Mouse (Mus musculus): ENCODE results near the gene Trip4. TPM values are rescaled to one million over a fixed set of nuclear protein-coding genes. Genes with fewer than 3 reads are reported as not detected.
"Not testable (repeated sequence)": the region's sequence is repeated elsewhere in the genome, so short reads cannot be mapped to it uniquely, and the experiment has no call there.

The Trip4 gene
- polyA plus RNA-seq, 1 experiment from 2014 or later: 27.5 TPM

DNA sequence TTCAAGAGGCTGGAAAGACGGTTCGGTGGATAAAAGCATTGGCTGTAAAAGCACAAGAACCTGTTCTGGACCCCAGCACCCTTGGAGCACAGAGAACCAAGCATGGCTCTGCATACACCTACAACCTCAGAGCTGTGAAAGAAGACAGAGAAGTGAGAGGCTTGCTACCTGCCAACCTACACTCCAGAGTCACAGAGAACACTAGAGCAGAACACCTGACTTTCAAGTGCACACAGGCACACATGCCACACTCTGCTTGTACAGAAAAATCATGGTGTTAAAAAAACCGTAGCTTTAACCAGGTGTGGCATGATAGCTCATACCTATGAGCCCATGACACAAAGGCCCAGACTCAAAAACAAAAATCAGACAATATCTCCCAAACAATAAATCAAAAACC is 118.8 kb downstream of the Trip4 start:
- no peak overlapping the region for H3K27ac ChIP-seq
- no peak overlapping the region for H3K4me3 ChIP-seq
- H3K27me3 ChIP-seq: no peaks in the 10 kb centered on the region
- peaks cover 13% of the 10 kb centered on the region for H3K36me3 ChIP-seq (ENCODE audit: poor library complexity, severe bottlenecking)
- ATAC-seq: no peak
- no peak overlapping the region for H3K4me2 ChIP-seq
- 89% methylated on average over 3 of the region's 3 CpGs for WGBS
- H3K4me1 ChIP-seq: peaks cover 70% of the 10 kb centered on the region
- H3K9me3 ChIP-seq (replicated peaks): no peaks in the 10 kb centered on the region
- no peak overlapping the region for H3K9ac ChIP-seq

DNA sequence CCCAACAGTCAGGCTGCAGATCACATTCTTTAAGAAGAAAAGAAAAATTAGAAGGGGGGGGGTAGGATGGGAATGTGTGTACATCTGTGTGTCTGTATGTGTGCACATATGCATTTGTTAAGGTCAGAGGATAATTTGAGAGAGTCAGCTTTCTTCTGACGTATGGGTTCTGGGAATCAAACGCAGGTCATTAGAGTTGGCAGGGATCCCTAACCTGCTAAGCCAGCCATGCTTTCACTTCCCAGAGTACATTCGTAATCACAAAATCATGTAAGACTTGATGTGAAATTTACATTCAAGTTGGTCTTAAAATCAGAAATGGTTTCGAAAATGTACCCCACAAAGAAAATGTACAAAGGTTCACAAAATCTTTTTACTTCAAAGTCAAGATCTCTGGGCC is 120.0 kb downstream of the Trip4 start:
- Histone ChIP-seq H3K4me3 (no peak overlapping the region), H3K27ac (no peak overlapping the region), H3K4me2 (no peak overlapping the region), H3K27me3 (no peaks in the 10 kb centered on the region), H3K9ac (no peak overlapping the region), H3K4me1 (peaks cover 57% of the 10 kb centered on the region), H3K9me3 (replicated peaks) (no peaks in the 10 kb centered on the region), H3K36me3 (ENCODE audit: poor library complexity, severe bottlenecking) (0 out of 2 replicates have a peak, but pooled peaks cover 1% of the 10 kb centered on the region)
- ATAC-seq: no peak
- WGBS: 77% methylated on average over 4 of the region's 4 CpGs

DNA sequence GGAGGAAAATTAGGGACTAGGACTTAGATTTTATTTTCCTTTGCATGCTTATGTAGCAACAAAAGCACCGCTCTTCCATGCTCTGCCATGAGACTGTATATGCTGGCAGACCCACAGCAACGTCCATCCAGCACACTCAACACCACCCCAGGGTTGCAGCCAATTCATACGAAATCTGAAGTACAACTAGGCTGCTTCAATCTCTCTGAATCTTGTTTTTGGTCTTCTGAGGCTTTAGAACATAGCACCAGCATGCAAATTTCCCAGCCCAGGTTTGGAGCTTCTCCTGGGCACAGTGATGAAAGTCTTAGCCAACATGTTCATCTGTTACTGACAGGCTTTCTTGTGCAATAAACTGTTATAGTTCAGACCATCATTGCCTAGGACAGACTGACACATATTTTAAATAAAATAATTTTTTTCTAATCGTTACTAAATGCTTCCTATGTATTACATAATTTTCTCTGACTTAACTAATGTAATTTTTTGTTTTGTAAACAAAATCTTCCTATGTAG is 120.7 kb downstream of the Trip4 start:
- WGBS: 77% methylated on average over 4 of the region's 4 CpGs
- peak overlapping the region; percentile 31 for H3K27ac ChIP-seq

GRCm38 (mm10) chr9:65786885-65787787 is 121.5 kb downstream of the Trip4 start:
- 50% methylated on average over 8 of the region's 8 CpGs for WGBS
- ATAC-seq: 0 out of 2 replicates have a peak, but pooled peaks have one; percentile 43
- Histone ChIP-seq H3K4me2 (no peak overlapping the region), H3K4me3 (no peak overlapping the region), H3K9ac (peak overlapping the region; percentile 23; the same call in 1 of the 2 replicates), H3K27me3 (no peaks in the 10 kb centered on the region), H3K27ac (peak overlapping the region; percentile 31), H3K9me3 (replicated peaks) (no peaks in the 10 kb centered on the region), H3K36me3 (ENCODE audit: poor library complexity, severe bottlenecking) (no peaks in the 10 kb centered on the region), H3K4me1 (peaks cover 44% of the 10 kb centered on the region)

More for the DNA sequence above, 120.7 kb downstream of the Trip4 start:
- peaks cover 51% of the 10 kb centered on the region for H3K4me1 ChIP-seq
- peak overlapping the region; percentile 23; the same call in 1 of the 2 replicates for H3K9ac ChIP-seq
- no peaks in the 10 kb centered on the region for H3K9me3 ChIP-seq (replicated peaks)
- ATAC-seq: no peak
- no peaks in the 10 kb centered on the region for H3K27me3 ChIP-seq
- no peak overlapping the region for H3K4me2 ChIP-seq
- no peaks in the 10 kb centered on the region for H3K36me3 ChIP-seq (ENCODE audit: poor library complexity, severe bottlenecking)
- no peak overlapping the region for H3K4me3 ChIP-seq

GRCm38 (mm10) chr9:65785772-65786368 is 122.7 kb downstream of the Trip4 start:
- Histone ChIP-seq H3K36me3 (ENCODE audit: poor library complexity, severe bottlenecking) (no peaks in the 10 kb centered on the region), H3K4me3 (no peak overlapping the region), H3K9me3 (replicated peaks) (no peaks in the 10 kb centered on the region), H3K27ac (no peak overlapping the region), H3K4me1 (peaks cover 38% of the 10 kb centered on the region), H3K27me3 (no peaks in the 10 kb centered on the region), H3K9ac (no peak overlapping the region), H3K4me2 (no peak overlapping the region)
- no peak for ATAC-seq
- 85% methylated on average over 4 of the region's 4 CpGs for WGBS

GRCm38 (mm10) chr9:65779619-65780018 is 129.0 kb downstream of the Trip4 start:
- not testable (repeated sequence) for H3K27ac ChIP-seq; H3K4me3 ChIP-seq; H3K9ac ChIP-seq; H3K36me3 ChIP-seq (ENCODE audit: poor library complexity, severe bottlenecking); ATAC-seq; H3K9me3 ChIP-seq (replicated peaks); H3K27me3 ChIP-seq; H3K4me2 ChIP-seq
- 92% methylated on average over 3 of the region's 3 CpGs for WGBS
- peaks cover 30% of the 10 kb centered on the region for H3K4me1 ChIP-seq

Other genes starting within 250 kb of the Trip4 start
- 273 and 289 TPM in 2 replicates for gene Oaz2, start 240.8 kb downstream of the Trip4 start, polyA plus RNA-seq (2015; fragmentation: Nextera tagmentation; extraction: Ambion mirVana)
- gene Zfp609, start 81.2 kb downstream of the Trip4 start, polyA plus RNA-seq (2015; fragmentation: Nextera tagmentation; extraction: Ambion mirVana): 9.4 and 9.6 TPM in 2 replicates
- gene Pclaf, start 18.6 kb downstream of the Trip4 start, polyA plus RNA-seq (2015; fragmentation: Nextera tagmentation; extraction: Ambion mirVana): 166 and 189 TPM in 2 replicates
- gene Csnk1g1, start 130 bp upstream of the Trip4 start, polyA plus RNA-seq (2015; fragmentation: Nextera tagmentation; extraction: Ambion mirVana): 20.8 and 21.8 TPM in 2 replicates
- 357 and 381 TPM in 2 replicates for gene Ppib, start 151.4 kb upstream of the Trip4 start, polyA plus RNA-seq (2015; fragmentation: Nextera tagmentation; extraction: Ambion mirVana)
- gene Snx22, start 160.9 kb upstream of the Trip4 start, polyA plus RNA-seq (2015; fragmentation: Nextera tagmentation; extraction: Ambion mirVana): 2.7 and 3.1 TPM in 2 replicates
- gene Snx1, start 217.8 kb upstream of the Trip4 start, polyA plus RNA-seq (2015; fragmentation: Nextera tagmentation; extraction: Ambion mirVana): 120 and 124 TPM in 2 replicates
- 126 and 139 TPM in 2 replicates for gene Ciao2a, start 217.8 kb upstream of the Trip4 start, polyA plus RNA-seq (2015; fragmentation: Nextera tagmentation; extraction: Ambion mirVana)
- gene Dapk2, start 249.4 kb upstream of the Trip4 start, polyA plus RNA-seq (2015; fragmentation: Nextera tagmentation; extraction: Ambion mirVana): 2.4 and 4.1 TPM in 2 replicates

All from forebrain, embryonic 13.5 days (tissue).